Mouse (Mus musculus) CH12.LX (cell line): ENCODE data around the gene Zc3h7b. TPM values are rescaled to one million over a fixed set of nuclear protein-coding genes. Genes with fewer than 3 reads are reported as not detected.

Source experiments
- DNase-seq: peaks from one replicate; pipeline ENCODE4 v3.0.0-alpha.2; 2013; ENCODE audit errors: extremely low read depth
- H3K27ac ChIP-seq: 2 replicates; pipeline ENCODE4 v1.5.1; 2012; ENCODE audit warnings: low read depth, mild to moderate bottlenecking, control low read depth, moderate library complexity; ENCODE audit not compliant: insufficient read depth
- H3K27me3 ChIP-seq: replicated peaks from 2 replicates; pipeline ENCODE3; 2012; ENCODE audit warnings: inconsistent platforms
- H3K36me3 ChIP-seq, 2 experiments: replicated peaks in 1 of 2; 2 replicates each; pipeline versions ENCODE3 to v1.6.1; 2012; ENCODE audit warnings: inconsistent platforms in 1 of 2, low read length in 1 of 2, mild to moderate bottlenecking in 1 of 2, mixed read lengths in 1 of 2, moderate library complexity in 1 of 2; ENCODE audit not compliant: control insufficient read depth in 1 of 2, insufficient read depth in 1 of 2
- H3K4me1 ChIP-seq, 2 experiments: 2 replicates each; pipeline ENCODE4 v1.6.1; 2012; ENCODE audit warnings: inconsistent platforms in 1 of 2, moderate library complexity in 1 of 2; ENCODE audit not compliant: insufficient read depth in 2 of 2, control insufficient read depth in 1 of 2
- H3K4me2 ChIP-seq: 2 replicates; pipeline ENCODE4 v1.6.1; 2012; ENCODE audit warnings: low read depth, mild to moderate bottlenecking, control low read depth; ENCODE audit not compliant: poor library complexity, insufficient read depth, severe bottlenecking
- H3K4me3 ChIP-seq, 3 experiments: fragments of 150-350 bp in 1 of 3; sonication (generic) in 1 of 3; replicated peaks in 1 of 3; 2 replicates each; pipeline versions ENCODE3 to v1.5.1; 2011 to 2012; ENCODE audit warnings: low read depth in 2 of 3, low read length in 2 of 3, mild to moderate bottlenecking in 2 of 3, moderate library complexity in 2 of 3, control low read depth in 1 of 3, improper control_type of control experiment in 1 of 3, inconsistent platforms in 1 of 3, mixed read lengths in 1 of 3; ENCODE audit not compliant: poor library complexity in 1 of 3
- H3K79me2 ChIP-seq: replicated peaks from 2 replicates; pipeline ENCODE4 v1.6.1; 2012; ENCODE audit warnings: mild to moderate bottlenecking, moderate library complexity; ENCODE audit not compliant: control insufficient read depth, poor library complexity, insufficient read depth, severe bottlenecking; ENCODE audit errors: extremely low read depth
- H3K9ac ChIP-seq: 2 replicates; pipeline ENCODE4 v1.6.1; 2012; ENCODE audit warnings: low read depth, mild to moderate bottlenecking, control low read depth, moderate library complexity; ENCODE audit not compliant: insufficient read depth
- H3K9me3 ChIP-seq: replicated peaks from 2 replicates; pipeline ENCODE3; 2012; ENCODE audit warnings: low read length, inconsistent platforms, mixed read lengths
- BHLHE40 ChIP-seq: IDR thresholded peaks from 2 replicates; pipeline ENCODE4 v1.6.1; 2011; ENCODE audit warnings: mild to moderate bottlenecking, low read depth, low read length, improper control_type of control experiment
- E2F4 ChIP-seq: IDR thresholded peaks from 2 replicates; pipeline ENCODE4 v1.6.1; 2011; ENCODE audit warnings: low read depth, low read length, improper control_type of control experiment; ENCODE audit not compliant: insufficient replicate concordance
- ETS1 ChIP-seq: conservative IDR thresholded peaks from 2 replicates; pipeline ENCODE4 v1.6.1; 2012; ENCODE audit warnings: low read depth, mild to moderate bottlenecking, inconsistent platforms, low read length, improper control_type of control experiment, moderate library complexity
- IRF4 ChIP-seq: IDR thresholded peaks from 2 replicates; pipeline ENCODE4 v1.6.1; 2014; ENCODE audit warnings: low read depth, mild to moderate bottlenecking, inconsistent platforms, low read length, improper control_type of control experiment
- JUN ChIP-seq: IDR thresholded peaks from 2 replicates; pipeline ENCODE4 v1.6.1; 2011; ENCODE audit warnings: low read depth, mild to moderate bottlenecking, low read length, improper control_type of control experiment, moderate library complexity; ENCODE audit not compliant: insufficient read depth
- MAZ ChIP-seq: IDR thresholded peaks from 2 replicates; pipeline ENCODE4 v1.6.1; 2012; ENCODE audit warnings: low read depth, mild to moderate bottlenecking, inconsistent platforms, low read length, improper control_type of control experiment, moderate library complexity
- MEF2A ChIP-seq: IDR thresholded peaks from 2 replicates; pipeline ENCODE4 v1.6.1; 2014; ENCODE audit warnings: low read depth, mild to moderate bottlenecking, inconsistent platforms, low read length, improper control_type of control experiment, borderline replicate concordance
- MXI1 ChIP-seq: IDR thresholded peaks from 2 replicates; pipeline ENCODE4 v1.6.1; 2011; ENCODE audit warnings: mild to moderate bottlenecking, low read depth, low read length, improper control_type of control experiment
- NRF1 ChIP-seq: IDR thresholded peaks from 2 replicates; pipeline ENCODE4 v1.6.1; 2014; ENCODE audit warnings: low read depth, mild to moderate bottlenecking, inconsistent platforms, low read length, improper control_type of control experiment, moderate library complexity
- POLR2AphosphoS2 ChIP-seq: IDR thresholded peaks from 2 replicates; pipeline ENCODE4 v1.6.1; 2011; ENCODE audit warnings: low read depth, low read length, improper control_type of control experiment
- ZMIZ1 ChIP-seq: IDR thresholded peaks from 2 replicates; pipeline ENCODE4 v1.6.1; 2012; ENCODE audit warnings: low read depth, mild to moderate bottlenecking, inconsistent platforms, low read length, improper control_type of control experiment
- ZNF384 ChIP-seq: IDR thresholded peaks from 2 replicates; pipeline ENCODE4 v1.6.1; 2012; ENCODE audit warnings: low read depth, low read length, improper control_type of control experiment, inconsistent platforms
- dilution Hi-C: fragments of 300-500 bp; cut with MboI; formaldehyde crosslinking; loops from 2 replicates; pipeline ENCODE4 v1.14.3; 2020; ENCODE audit warnings: low sequenced_read_pairs; ENCODE audit not compliant: extremely low pct_unique_long_range_greater_than_20kb, extremely low pct_ligation_motif_present
- in situ Hi-C: fragments of 300-500 bp; cut with MboI; formaldehyde crosslinking; loops from 3 replicates; pipeline ENCODE4 v1.14.3; 2019; ENCODE audit warnings: low sequenced_read_pairs, low pct_ligation_motif_present, low pct_unique_long_range_greater_than_20kb, mixed read lengths
- polyA plus RNA-seq: library from polyadenylated mRNA; unstranded; fragments of >175 nt; gene quantifications from 2 replicates; pipeline ENCODE4 v1.2.1, GENCODE M21; 2012; ENCODE audit warnings: low read depth; ENCODE audit not compliant: insufficient read length
- total RNA-seq, 2 experiments: library from RNA; depleted of rRNA; stranded (reverse); fragments of 300-350 nt in 1 of 2; fragments of >200 nt in 1 of 2; gene quantifications; 2 replicates each; pipeline ENCODE4 v1.2.3; 2012 to 2014

Zc3h7b gene
- total and polyA plus RNA-seq, 3 experiments: 8.4 to 43.1 (median 19.7) TPM

DNA sequence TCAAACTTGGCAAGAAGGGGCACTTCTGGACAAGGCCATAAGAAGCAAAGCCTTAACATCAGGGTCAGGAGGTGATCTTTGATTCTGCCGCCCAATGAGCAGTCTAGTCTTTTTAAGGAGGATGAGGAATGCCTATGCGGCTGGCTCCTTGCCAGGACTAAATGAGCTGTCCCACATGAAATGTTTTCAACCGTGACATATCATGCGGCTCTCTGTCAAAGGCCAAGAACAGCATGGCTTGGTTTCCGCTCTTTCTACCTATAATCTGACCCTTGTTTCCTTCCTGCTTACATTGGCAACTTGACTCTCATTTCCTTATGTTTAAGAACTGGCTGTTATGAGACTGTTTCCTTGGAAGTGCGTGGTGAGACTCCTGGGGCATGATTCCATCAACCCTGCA lies 60.8 kb downstream of the Zc3h7b start:
- no peak for DNase-seq

DNA sequence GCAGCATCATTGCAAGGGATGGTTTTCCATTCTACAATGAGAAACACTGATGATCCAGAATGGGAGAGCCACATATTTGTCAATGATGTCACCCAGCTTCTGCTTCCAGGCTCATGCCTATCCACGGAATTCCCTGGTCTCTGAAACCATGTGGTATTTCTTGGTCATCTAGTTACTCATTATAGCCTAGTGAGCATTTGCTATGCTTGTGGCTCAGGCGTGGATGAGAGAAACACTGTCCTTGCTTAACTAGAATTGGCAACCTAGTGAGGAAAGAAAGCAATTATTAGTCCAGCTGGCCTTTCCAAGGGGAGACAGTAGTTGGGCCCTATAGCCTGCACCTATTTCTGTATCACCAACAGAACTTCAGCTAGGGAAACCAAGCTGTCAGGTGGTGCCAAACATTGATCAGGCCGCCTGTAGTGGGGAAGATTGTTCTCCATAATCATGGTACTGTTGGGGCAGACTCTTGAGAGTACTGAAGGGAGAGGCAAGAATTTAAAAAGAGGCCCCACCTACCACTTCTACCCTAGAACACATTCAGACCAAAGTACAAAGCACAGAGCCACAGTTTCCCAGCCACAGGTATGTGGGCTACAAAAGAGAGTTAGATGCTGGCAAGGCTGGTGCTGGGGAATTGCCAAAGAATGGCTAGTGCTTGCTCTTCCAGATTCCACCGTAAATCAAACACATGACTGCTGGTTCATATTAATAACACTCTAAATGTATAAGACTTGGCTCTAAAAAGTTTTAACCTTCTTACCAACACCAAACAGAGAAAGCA lies 62.0 kb downstream of the Zc3h7b start:
- Histone ChIP-seq H3K4me3 (no peak overlapping the region), H3K79me2 (no peaks in the 10 kb centered on the region; the same call in 1 of the 2 replicates), H3K27ac (no peak overlapping the region), H3K4me1 (peaks cover 6 to 10% of the 10 kb centered on the region in 2 experiments), H3K27me3 (peaks cover 53% of the 10 kb centered on the region), H3K4me2 (no peak overlapping the region), H3K9me3 (no peaks in the 10 kb centered on the region), H3K9ac (no peak overlapping the region), H3K36me3 (no peaks in the 10 kb centered on the region)
- no peak for DNase-seq
- dilution Hi-C loops (no loop called here), in situ Hi-C loops (no loop called here)
- TF ChIP-seq POLR2AphosphoS2: no peak
- no peak for TF ChIP-seq MXI1
- TF ChIP-seq ZNF384: no peak

More for the DNA sequence above, 60.8 kb downstream of the Zc3h7b start:
- TF ChIP-seq IRF4: no peak
- TF ChIP-seq MXI1: no peak
- no peak for TF ChIP-seq BHLHE40
- TF ChIP-seq JUN: no peak
- H3K4me1 ChIP-seq: peaks cover 6 to 11% of the 10 kb centered on the region in 2 experiments
- no peaks in the 10 kb centered on the region for H3K79me2 ChIP-seq
- no peak overlapping the region for H3K27ac ChIP-seq
- H3K4me3 ChIP-seq: no peak overlapping the region
- no peaks in the 10 kb centered on the region for H3K36me3 ChIP-seq
- dilution Hi-C loops: no loop called here
- no peak overlapping the region for H3K4me2 ChIP-seq
- H3K9me3 ChIP-seq: no peaks in the 10 kb centered on the region
- in situ Hi-C loops: no loop called here
- peaks cover 53% of the 10 kb centered on the region for H3K27me3 ChIP-seq
- H3K9ac ChIP-seq: no peak overlapping the region

DNA sequence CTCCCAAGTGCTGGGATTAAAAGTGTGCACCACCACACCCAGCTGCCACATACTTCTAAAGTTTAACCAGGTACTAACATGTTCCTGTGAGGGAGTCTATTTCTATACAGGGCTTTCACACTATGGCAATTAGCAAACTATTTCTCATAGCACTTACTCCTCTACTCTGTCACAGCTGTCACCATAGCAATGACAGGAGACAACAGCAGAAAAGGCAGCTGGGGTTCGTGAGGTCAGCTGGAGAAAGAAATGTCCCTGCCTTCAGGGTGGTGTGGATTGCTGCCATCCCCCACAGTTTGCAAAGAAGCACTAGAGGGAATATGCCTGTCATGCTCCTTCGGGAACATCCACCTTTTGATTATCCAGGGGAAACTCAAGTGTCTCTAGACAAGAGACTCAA lies 63.9 kb downstream of the Zc3h7b start:
- Histone ChIP-seq H3K36me3 (no peaks in the 10 kb centered on the region), H3K9me3 (no peaks in the 10 kb centered on the region), H3K9ac (no peak overlapping the region), H3K4me2 (no peak overlapping the region), H3K79me2 (peaks cover 7% of the 10 kb centered on the region; the same call in 1 of the 2 replicates), H3K27ac (no peak overlapping the region), H3K4me3 (no peak overlapping the region), H3K27me3 (peaks cover 48% of the 10 kb centered on the region), H3K4me1 (peaks cover 4 to 19% of the 10 kb centered on the region in 2 experiments)
- TF ChIP-seq MAZ (no peak), E2F4 (no peak), ETS1 (no peak), ZMIZ1 (no peak), MEF2A (no peak), NRF1 (no peak)
- in situ Hi-C loops: no loop called here
- DNase-seq: no peak
- dilution Hi-C loops: no loop called here
